In genomic region chr5:29651696-29652095, GRCm38 (mm10) we compare ENCODE assay signal across 35 mouse cellular contexts.
"Had no signal": no experiment of that assay in that cellular context is flagged by ENCODE, and none has a peak within 500 bp of the region (broad histone marks: within the 10 kb centered on the region; RNA-seq: fewer than 3 reads in every experiment).

No protein-coding gene starts in this region.

- H3K9ac ChIP-seq: heart, embryonic 12.5 days; heart, embryonic 13.5 days; heart, embryonic 15.5 days; hindbrain, embryonic 12.5 days; hindbrain, embryonic 13.5 days; hindbrain, embryonic 14.5 days; hindbrain, embryonic 15.5 days; intestine, embryonic 15.5 days; kidney, embryonic 15.5 days had no signal

- H3K4me3 ChIP-seq: heart, embryonic 10.5 days; heart, embryonic 12.5 days; heart, embryonic 13.5 days; heart, embryonic 15.5 days; hindbrain, embryonic 10.5 days; hindbrain, embryonic 12.5 days; hindbrain, embryonic 13.5 days; hindbrain, embryonic 15.5 days; intestine, embryonic 15.5 days; kidney, embryonic 15.5 days; layer of hippocampus, adult 2 months had no signal

- H3K4me1 ChIP-seq: heart, embryonic 10.5 days; heart, embryonic 12.5 days; heart, embryonic 13.5 days; heart, embryonic 15.5 days; hindbrain, embryonic 10.5 days; hindbrain, embryonic 12.5 days; hindbrain, embryonic 13.5 days; hindbrain, embryonic 15.5 days; intestine, embryonic 15.5 days; kidney, embryonic 15.5 days had no signal

- H3K27me3 ChIP-seq: heart, embryonic 12.5 days; heart, embryonic 13.5 days; heart, embryonic 15.5 days; hindbrain, embryonic 12.5 days; hindbrain, embryonic 13.5 days; hindbrain, embryonic 15.5 days; intestine, embryonic 15.5 days; kidney, embryonic 15.5 days had no signal

- H3K4me2 ChIP-seq: heart, embryonic 11.5 days; heart, embryonic 12.5 days; heart, embryonic 13.5 days; heart, embryonic 15.5 days; hindbrain, embryonic 12.5 days; hindbrain, embryonic 13.5 days; hindbrain, embryonic 14.5 days; hindbrain, embryonic 15.5 days; intestine, embryonic 15.5 days; kidney, embryonic 15.5 days had no signal

- H3K27ac ChIP-seq: heart, embryonic 10.5 days; heart, embryonic 13.5 days; heart, embryonic 15.5 days; hindbrain, embryonic 10.5 days; hindbrain, embryonic 12.5 days; hindbrain, embryonic 13.5 days; hindbrain, embryonic 14.5 days; hindbrain, embryonic 15.5 days; hindbrain, postnatal 0 days; intestine, embryonic 15.5 days; kidney, embryonic 15.5 days; kidney, postnatal 0 days; layer of hippocampus, adult 2 months had no signal

- DNase-seq: heart, postnatal 10 days; heart, postnatal 14 days; heart, postnatal 36 days; heart, postnatal 4 days; kidney, adult 11 months; kidney, adult 18-20 months; kidney, adult 2 months; kidney, adult 8-10 months; kidney, adult 9 months; kidney, postnatal 10 days; kidney, postnatal 14 days; kidney, postnatal 25 days; kidney, postnatal 36 days; kidney, postnatal 4 days; layer of hippocampus, adult 9-11 months; layer of hippocampus, postnatal 36 days had no signal

- ATAC-seq: hindbrain, embryonic 16.5 days; hindbrain, postnatal 0 days; inflammation-experienced regulatory T-cells, adult 6 months; intestine, embryonic 15.5 days; intestine, embryonic 16.5 days; intestine, postnatal 0 days had no signal

- H3K9me3 ChIP-seq: heart, embryonic 10.5 days; heart, embryonic 12.5 days; heart, embryonic 13.5 days; heart, embryonic 15.5 days; hindbrain, embryonic 10.5 days; hindbrain, embryonic 12.5 days; hindbrain, embryonic 13.5 days; hindbrain, embryonic 15.5 days; intestine, embryonic 15.5 days; kidney, embryonic 15.5 days had no signal
